Mouse (Mus musculus): Measurements from ENCODE around the gene Igf2.

Igf2 gene

DNA sequence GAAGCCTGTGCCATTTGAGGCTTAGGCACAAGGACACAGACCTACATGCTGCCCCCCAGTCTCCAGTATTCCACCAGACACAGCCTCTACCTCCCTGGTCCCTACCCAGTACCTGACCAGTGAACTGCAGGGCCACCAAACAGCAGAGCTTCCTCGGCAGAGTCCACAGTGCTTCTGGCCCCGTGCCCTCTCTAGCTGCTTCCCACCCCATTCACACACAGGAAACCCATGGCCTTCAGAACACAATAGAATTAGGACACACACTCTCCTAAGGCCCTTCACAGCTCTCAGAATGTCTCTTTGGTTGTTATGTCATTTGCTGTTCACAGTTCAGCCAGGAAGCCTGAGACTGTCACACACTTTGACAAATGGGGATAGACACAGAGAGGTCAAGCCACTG lies at the start of gene Igf2:
Igf2 (minus strand) TSS at position 158 of the 400 bp plus-strand sequence.
- no peak for DNase-seq (ENCODE audit: low read depth, low spot score)

DNA sequence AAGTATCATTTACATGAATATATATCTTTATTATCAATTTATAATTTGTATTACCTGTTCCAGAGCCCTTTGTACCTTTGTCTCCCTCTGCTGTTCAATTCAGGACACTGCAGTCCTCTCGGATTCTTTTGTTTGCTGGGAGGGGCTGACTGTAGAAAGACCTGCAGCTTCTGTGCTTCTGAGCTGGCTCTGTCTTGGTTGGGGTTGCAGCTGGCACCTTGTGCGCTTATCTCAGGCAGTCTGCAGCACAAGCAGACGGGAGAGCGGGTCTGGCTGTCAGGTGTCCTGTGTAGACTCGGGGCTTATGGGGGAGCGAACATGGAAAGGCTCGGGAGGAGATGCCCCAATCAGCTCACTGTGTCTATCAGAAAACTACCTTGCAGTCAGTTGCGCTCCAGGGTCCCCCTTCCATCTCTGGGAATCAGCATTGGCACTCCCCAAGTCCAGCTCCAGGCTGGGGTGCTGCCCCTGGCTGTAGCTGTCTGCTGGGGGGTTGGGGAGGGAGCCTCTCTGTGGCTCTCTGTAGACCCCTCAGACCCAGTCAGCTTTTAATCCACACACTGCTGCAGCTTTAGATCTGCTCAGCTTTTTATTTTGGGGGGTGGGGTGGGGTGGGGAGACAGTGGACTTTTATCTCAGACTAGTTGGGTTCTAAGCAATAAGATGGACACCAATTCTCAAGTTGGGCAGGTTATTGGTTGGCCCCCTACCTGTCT lies 48.3 kb upstream of the Igf2 start:
- peak; percentile 40 for DNase-seq (ENCODE audit: low read depth, low spot score)

DNA sequence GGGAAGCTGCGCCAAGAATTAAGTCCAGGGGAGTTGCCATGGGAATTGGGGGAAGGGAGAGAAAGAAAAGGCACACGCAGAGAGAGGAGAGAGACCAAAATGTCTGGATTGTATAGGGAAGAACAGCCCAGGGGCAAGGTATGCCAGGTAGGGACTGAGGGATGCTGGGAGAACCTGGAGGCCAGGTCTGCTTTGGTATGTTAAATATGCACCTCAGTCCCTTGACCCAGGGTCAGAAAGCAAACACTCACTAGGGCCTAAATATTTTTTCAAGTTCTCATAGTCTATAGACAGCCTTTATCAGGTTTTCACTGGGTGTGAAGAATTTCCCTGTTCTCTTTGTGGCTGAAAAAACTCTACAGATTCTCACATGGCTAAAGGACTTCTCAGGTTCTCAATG lies 40.3 kb upstream of the Igf2 start:
- DNase-seq (ENCODE audit: low read depth, low spot score): no peak

DNA sequence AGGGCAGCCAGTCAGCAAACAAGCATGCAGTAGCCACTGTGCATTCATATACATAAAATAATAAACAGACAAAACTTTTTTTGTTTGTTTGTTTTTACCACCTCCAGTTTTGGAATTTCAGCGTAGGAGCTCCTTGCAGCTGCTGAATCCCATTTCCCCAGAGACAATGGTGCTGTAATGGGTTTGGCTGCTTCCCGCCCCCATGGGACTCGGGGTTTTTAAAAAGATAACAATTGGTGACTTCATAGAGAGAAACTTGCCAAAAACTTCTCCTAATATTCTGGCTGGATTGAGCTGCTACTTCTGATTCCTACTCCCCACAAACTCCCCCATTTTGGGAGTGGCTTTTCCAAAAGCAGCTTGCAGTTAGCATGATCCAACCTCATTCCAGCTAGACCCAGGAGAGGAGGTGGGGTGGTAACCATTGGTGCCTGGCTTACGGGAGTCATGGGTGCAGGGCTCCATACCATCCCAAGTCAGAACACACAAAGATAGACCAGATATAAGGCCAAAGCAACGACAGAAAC lies 32.8 kb upstream of the Igf2 start:
- DNase-seq (ENCODE audit: low read depth, low spot score): no peak

DNA sequence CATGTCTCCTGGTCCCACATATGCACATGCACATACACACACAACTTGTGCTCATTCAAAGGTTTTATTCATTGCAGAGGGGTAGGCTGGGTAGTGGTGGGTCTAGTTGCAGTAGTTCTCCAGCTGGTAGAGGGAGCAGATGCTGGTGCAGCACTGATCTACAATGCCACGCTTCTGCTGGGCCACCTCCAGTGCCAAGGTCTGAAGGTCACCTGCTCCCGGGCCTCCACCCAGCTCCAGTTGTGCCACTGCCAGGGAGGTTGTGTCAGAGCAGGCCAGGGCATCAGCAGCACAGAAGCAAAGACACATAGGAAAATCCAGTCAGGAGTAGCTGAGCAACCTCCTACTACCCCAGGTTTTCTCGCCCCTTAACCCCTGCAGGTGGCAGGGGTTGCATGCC lies 12.0 kb upstream of the Igf2 start:
- DNase-seq (ENCODE audit: low read depth, low spot score): no peak

DNA sequence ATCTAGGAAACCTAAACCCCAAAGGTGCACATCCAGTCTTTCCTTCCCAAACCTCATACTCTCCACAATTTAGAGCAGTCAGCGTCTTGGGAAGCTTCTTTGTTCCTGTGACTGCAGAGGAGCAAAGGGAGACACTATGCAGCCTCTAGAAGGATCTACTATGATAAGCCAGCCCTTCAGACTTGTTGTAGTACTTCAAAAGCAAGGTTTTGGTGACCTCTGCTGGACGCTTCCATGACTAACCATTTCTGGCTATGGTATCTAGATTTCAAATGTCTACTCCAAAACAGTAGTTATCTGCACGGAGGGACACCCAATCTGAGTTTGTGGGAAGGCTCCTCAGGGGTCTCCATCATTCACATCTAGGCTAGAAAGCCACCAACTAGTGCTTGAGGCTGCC lies 9.0 kb upstream of the Igf2 start:
- peak; percentile 51 for DNase-seq (ENCODE audit: low read depth, low spot score)

DNA sequence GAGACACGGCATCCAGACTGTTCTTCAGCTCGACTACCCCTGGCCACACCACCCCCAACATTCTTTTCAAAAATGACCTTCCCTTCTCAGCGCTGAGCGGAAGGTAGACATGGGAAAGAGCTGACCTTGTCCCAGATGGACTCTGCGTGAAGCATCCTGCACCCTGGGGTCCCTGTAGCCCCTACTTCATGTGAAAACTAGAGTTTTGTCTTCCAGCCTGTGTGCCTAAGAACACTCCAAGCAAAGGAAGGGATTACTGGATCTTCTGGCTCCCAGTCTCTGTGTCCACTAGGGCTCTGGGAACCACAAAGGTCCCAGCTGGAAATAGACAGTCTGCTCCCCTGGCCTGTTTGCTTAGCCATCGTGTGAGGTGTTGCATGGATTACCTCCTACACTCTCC lies 8.5 kb upstream of the Igf2 start:
- no peak for DNase-seq (ENCODE audit: low read depth, low spot score)

DNA sequence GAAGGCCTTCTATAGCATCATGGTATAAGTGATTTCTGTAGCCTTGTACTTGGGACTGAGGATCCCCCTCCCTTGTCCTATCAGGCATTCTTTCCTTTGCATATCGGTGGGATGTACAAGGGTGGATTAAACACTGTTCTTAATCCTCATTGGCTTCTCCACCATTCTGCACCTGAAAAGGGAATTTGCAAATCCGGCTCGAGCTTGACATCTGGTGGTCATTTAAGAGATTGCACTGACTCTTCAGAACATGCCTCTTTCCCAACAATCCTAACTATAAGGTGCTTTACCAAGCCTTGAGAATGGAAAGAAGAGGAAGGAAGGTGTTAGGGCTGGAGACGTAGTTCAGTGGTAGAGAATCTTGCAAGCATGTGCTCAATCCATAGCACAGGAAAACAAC lies 5.5 kb upstream of the Igf2 start:
- DNase-seq (ENCODE audit: low read depth, low spot score): peak; percentile 57

DNA sequence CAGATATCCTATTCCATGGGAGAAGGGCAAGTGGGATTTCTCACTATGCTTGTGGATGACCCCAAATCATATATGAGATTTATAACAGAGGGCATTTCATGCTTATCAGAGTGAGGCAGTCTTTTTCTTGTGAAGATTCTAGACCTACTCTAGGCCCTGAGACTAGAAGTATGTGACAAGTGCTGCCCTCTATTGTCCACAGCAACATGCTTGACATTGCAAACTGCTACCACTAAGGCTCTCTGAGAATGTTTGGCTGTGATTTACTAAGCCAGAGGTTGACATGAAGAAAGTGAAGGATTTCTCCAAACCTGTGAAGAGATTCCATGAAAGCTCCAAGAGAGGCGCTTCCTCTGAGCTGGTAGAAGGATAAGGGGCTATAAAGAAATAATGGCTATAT lies 4.5 kb upstream of the Igf2 start:
- no peak for DNase-seq (ENCODE audit: low read depth, low spot score)

DNA sequence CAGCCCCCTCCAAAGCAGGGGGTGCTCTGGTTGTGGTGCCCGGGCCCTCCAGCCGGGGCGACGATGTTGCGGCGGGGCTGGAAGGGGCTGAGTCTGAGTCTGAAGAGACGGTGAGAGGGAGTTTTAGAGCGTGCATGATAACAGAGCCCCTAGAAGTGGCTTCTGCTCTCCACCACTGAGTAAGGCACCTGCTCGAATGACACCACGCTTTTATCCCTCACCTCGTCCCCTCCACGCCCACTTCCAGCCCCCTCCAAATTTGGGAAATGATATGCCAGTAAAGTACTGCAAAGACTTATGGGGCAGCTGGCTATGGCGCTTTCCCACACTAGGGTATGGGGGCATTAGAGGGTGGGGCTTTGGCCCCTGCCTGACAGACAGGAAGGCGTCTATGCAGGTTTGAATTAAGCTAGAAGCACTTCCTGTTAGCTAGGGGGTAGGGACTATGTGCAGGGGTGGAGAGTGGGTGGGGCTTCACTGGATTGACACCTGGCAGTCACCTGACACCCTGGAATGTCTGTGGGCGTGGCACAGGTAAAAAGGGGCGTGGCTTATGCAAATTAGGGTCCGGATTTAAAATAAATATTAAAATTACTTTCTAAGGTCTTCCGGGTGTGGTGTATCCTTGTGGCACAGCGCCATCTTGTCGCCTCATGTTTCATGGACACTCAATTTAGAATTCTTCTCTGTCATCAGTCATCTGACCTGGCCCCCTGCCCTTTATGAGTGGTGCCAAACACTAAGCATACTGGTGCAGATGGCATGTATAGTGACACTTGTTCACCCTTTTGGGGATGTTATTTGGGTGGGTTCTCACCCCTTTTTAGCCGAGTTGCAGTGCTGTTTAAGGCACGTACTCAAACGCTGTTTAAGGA lies 3.4 kb upstream of the Igf2 start, which contains the start of gene Gm49394:
Gm49394 (minus strand) TSS at position 192 of the 875 bp plus-strand sequence.
- DNase-seq (ENCODE audit: low read depth, low spot score): no peak

DNA sequence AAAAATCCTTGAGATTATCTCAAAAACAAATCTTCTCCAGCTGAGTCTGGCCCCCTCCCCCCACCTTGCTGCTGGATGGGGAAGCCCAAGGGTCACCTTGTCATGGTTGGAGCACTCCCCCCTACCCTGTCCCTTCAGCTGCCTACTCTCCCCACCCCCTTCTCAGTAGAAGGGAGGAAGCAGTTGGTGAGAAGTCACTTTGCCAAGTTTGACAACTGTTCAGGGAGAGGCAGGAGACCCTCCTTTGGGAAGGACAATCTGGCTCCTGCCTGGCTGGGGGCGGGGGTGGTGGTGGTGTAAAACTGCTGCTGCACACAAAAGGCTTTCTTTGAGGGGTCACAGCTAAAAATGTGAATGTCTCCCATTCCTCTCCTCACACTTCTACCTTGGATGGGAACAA lies 1.7 kb upstream of the Igf2 start:
- no peak for DNase-seq (ENCODE audit: low read depth, low spot score)

DNA sequence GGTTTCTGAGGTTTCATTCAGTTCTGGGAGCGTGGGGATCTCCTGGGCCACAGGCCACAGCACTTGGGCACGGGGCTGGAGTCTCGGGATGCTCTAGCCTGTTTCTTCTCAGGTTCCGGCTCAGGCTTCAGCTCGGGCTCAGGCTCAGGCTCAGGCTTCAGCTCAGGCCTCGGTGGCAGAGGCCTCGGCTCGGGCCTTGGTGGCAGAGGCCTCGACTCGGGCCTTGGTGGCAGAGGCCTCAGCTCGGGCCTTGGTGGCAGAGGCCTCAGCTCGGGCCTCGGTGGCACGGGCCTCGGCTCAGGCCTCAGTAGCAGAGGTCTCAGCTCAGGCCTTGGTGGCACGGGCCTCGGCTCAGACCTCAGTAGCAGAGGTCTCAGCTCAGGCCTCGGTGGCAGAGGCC lies 905 bp upstream of the Igf2 start:
- no peak for DNase-seq (ENCODE audit: low read depth, low spot score)

DNA sequence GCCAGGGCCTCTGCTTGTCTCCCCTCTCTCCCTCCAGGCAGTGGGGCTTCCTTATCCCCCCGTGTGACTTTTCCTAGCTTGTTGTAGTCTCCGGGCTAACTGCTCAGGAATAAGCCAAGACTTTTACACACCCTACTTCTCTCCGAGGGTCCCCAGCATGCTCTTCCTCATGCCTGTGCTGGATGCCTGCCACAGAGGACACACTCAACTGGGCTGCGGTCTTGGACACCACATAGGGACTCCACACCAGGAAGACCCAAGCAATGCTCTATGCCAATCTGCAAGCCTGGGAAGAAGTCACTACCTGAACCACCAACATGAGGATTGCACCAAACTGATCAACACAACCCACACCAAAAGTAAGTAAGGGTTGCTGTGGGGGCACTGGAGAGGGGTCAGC lies 507 bp downstream of the Igf2 start:
- no peak for DNase-seq (ENCODE audit: low read depth, low spot score)

DNA sequence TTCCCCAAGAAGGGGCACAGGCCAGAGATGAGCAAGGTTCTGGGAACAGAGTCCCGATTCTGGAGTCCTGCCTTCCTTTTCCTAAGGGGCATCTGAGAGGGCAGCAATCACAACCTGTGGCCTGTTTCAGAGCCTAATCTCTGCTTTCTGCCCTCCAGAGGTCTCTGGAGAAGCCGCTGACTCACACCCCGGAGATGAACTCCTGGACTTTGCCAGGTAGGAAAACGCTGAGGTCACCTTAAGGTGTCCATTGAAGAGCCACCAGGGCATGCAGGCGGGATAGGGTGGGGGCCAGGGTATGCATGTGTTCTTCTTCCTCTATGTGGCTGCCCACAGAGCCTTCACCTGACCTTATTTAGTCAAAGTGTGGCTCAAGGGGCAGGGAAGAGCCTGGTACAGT lies 1.3 kb downstream of the Igf2 start:
- DNase-seq (ENCODE audit: low read depth, low spot score): no peak

DNA sequence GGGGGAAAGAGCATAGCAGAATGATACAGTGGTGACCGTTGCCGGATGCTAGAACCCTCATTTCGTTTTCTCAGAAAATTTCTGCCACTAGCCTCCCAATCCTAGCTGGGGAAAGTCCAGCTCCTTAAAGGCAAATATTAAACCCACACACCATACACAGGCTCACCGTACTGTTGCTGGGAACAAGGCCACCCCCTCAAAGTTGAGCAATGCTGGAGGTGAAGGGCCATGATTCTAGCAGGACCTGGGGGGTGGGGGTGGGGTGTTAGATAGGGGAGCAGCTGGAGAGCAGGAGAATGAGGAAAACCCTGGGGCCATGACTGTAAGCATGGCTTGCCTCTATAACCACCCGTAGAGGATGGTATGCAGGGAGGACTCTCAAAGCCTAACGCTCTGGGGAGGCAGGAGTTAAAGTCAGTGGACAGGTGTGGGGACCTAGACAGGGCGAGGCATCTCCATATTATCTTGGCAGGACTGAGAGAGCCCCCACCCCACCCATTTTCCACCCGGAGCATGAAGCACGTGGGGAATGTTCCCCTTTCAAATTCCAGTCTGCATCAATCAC lies 2.1 kb downstream of the Igf2 start:
- DNase-seq (ENCODE audit: low read depth, low spot score): no peak

DNA sequence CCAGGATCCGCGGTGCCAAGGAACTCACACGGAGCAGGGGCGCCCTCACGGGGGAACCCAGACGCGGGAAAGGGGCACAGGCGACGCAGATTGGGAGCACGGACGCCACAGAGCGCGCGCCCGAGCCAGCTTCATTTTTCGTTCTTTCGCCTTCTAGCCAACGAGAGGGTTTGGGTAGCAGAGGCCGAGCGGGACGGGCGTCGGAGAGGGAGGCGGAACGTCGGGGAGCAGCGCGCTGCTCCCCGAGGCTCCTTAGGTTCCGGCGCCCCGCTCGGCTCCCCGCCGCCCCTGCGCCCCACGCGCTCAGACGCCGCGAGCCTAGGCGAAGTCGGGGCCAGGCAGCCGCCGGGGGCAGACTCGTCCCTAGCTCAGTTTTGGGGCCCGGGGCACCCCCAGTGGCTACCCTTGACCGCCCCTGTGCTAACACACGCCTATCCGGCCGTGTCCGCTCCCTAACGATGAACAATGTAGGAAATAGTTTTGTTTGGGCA lies 2.6 kb downstream of the Igf2 start:
- no peak for DNase-seq (ENCODE audit: low read depth, low spot score)

DNA sequence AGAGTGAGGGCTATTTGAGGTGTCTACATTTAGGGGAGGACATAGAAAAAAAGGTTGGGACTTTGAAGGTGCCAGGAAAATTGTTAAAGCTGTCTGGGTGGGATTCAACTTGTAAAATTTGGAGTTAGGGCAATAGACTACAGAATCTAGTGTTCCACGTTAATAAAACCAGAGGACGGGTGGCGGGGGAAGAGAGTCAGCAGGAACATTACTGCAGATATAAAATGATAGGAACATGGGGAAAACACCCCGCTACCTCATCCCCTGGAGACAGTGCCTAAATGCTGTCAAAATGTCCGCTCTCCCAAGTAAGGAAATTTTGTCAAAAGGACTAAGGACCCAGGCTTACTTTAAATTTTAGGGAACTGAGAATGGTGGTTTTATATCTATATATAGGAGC lies 3.5 kb downstream of the Igf2 start:
- no peak for DNase-seq (ENCODE audit: low read depth, low spot score)

DNA sequence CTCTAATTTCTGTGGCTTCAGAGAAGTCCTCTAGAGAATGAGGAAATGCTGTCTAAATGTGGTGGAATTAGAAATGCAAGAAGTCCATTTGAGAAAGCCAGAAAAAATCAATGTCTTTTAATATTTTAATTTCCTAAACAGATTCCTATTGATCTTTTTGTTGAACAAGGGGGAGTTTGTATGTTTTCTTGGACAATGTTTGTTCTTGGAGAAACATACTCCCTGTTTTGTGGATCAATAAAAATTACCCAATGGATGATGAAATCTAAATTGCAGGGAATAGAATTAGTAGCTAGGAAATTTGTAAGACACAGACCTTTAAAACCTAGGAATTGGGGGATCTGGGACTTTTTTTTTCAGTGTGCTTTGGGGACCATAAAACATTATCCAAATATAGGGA lies 4.8 kb downstream of the Igf2 start:
- no peak for DNase-seq (ENCODE audit: low read depth, low spot score)

DNA sequence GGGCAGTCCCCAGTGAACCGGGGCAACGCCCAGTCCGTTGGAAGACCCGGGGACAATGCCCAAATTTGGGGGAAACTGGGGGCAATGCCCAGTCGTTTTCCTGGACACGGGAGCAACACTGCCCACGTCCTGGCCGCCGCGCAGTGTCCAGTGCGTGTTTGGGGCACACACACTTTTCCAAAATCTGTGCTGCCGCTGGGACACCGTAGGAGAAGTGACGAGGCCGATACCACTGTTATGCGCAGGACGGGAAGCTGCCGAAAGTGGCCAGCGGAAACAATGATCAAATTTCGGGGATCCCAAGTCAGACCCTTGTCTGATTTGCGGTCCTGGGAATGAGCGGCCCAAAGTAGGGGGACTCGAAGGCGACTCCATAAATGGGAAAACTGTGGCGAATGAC lies 5.6 kb downstream of the Igf2 start:
- DNase-seq (ENCODE audit: low read depth, low spot score): no peak

DNA sequence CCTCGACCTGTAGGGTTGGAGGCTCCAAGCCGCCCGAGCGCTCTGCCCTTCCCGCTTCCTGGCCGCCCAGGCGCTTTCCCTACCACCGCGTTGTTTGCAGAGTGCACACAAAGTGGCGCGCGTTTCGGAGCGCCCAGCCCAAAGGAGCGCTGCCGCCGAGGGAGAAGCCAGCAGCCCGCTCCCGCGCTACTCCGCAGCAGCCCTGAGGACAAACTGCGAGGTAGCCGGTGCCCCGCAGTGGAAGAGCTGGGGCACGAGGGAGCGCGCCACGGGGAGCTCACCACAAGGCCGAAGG lies 6.0 kb downstream of the Igf2 start:
- DNase-seq (ENCODE audit: low read depth, low spot score): no peak

DNA sequence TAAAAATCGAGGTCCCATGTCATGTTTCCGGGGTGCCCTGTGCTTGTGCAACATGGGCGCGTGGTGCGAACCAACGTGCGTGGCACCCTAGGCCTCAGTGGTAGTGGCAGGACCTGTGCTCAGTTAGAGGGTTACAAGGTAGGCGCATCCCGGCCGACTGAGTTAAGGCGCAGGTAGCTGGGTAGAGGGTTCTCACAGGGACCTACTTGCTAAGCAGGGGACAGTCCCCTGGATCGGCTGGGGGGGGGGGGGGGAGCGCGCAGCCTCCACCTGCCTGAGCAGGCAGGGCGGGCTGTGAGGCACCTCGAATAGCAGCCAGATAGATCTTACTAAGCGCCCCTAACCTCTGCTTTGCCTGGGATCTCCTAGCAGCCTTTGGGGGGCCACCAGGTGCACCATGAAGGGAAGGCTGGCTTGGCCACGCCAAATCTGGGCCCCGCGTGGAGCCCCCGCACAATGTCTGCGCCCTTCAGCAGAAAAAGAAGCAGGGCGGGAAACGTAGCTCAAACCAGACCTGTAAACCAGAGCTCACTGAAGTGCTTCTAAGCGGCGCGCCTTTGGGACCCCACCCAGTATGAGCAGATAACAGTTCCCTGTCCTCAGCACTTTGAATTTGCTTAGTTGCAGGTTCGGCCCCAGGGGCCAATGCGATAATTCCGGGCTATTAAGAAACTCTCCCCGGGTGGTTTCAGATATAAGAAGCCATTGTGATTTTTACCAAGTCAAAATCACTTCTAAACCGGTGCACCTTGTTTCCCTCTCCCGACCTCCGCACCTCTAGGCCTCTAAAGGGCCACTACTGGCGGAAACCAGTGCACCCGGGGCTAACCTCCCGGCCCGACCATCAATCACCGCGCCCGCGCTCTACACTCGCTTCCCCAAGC lies 6.6 kb downstream of the Igf2 start:
- DNase-seq (ENCODE audit: low read depth, low spot score): no peak

Measured in retina, postnatal 7 days (tissue).